Mouse (Mus musculus) left cerebral cortex, postnatal 4 days (tissue): ENCODE data around the gene Stk19. TPM values are rescaled to one million over a fixed set of nuclear protein-coding genes. Genes with fewer than 3 reads are reported as not detected.
"Not testable (repeated sequence)": the region's sequence is repeated elsewhere in the genome, so short reads cannot be mapped to it uniquely, and the experiment has no call there.

Source experiments
- DNase-seq: peaks from one replicate; pipeline ENCODE4 v3.0.0-alpha.2; 2022
- intact Hi-C: fragments of 180-260 bp; cut with DNase I; formaldehyde crosslinking; loops from one replicate; pipeline ENCODE4 v1.15.1; 2025
- total RNA-seq, 2 experiments: library from RNA; stranded (reverse); gene quantifications; 2 replicates each; pipeline ENCODE4 v1.2.3; 2021

Gene Stk19
- total RNA-seq, 2 experiments from 2014 or later = 47.9 to 48.2 TPM

DNA sequence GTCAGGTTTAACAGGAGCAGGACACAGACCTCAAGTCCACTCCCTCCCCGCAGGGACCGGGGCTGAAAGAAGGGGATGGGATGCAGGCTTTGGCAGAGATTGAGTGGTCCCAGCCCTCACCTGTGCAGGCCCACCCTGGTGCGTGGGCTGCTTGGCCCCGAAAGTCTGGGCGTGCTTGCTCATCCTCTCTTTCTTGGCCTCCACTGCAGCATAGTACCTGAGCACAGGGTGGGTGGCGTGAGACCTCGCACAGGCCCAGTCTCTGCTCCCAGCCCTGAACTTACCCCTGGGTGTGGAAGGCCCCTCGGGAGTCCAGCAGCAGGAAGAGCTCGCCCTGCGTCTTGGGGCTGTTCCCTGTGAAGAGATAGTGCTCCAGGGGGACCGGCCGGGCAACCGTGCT lies 8.1 kb upstream of the Stk19 start:
- intact Hi-C loops = no loop called here
- no peak for DNase-seq

DNA sequence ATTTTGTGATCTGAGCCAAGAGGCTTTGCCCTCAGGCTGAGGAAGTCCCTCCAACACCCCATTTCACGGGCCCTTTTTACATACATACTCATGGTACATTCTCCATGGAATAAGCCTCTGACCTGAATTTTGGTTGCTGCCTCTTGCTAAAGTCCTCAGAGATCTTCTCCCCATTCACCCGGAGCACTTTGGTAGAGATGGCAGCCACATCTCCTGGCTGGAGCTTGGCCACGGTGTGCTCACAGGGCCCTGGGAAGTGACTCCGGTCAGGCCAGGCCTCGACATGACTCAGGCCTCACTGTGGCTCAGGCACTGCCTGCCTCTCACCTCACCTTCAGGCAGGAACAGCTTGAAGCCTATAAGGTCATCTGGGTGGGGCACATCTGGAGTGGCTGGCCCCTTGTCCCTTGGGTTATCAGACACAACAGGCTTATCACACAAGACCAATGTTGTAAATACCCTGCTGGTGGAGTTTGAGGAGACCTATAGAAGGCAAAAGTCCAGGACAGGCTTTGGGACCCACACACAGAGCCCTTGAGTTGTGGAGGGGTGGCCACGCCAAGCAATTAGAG lies 4.1 kb upstream of the Stk19 start:
- intact Hi-C loops = no loop called here
- no peak for DNase-seq

DNA sequence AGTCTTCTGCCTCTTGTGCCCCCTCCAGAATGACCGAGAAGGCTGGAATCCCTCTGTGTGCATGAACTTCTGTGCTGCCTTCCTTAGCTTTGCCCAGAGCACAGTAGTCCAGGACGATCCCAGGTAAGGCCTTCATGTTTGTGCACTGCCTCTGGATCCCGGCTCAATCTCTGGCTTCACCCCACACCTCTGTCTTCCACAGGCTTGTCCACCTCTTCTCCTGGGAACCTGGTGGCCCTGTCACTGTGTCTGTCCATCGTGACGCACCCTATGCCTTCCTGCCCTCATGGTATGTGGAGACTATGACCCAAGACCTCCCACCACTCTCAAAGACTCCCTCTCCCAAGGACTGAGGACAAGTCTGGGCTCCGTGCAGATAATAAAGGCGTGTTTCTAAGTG lies 2.0 kb upstream of the Stk19 start:
- intact Hi-C loops = loop anchor here (5.0 kb wide), 1 partner anchor 186 kb away; no protein-coding TSS in a partner anchor
- no peak for DNase-seq

DNA sequence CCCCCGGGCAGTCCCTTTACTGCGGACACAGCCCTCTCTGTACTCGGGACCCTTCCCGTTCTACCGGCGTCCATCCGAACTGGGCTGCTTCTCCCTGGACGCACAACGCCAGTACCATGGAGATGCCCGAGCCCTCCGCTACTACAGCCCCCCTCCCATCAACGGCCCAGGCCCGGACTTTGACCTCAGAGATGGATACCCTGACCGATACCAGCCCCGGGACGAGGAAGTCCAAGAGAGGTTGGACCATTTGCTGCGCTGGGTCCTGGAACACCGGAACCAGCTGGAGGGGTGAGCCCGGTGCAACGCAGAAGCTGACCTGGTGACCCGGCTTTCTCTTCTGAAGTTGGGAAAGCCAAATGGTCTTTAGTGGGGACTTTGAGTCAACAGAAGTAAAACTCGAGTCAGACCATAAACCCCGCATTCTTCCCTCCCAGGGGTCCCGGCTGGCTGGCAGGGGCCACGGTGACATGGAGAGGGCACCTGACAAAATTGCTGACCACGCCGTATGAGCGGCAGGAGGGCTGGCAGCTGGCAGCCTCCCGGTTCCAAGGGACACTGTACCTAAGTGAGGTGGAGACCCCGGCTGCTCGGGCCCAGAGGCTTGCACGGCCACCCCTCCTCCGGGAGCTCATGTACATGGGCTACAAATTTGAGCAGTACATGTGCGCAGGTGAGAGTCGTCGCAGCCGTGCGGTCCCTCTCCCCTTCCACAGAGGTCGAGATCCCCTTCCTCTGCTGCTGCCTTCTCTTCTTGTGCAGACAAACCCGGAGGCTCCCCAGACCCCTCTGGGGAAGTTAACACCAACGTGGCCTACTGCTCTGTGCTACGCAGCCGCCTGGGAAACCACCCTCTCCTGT lies 949 bp upstream of the Stk19 start:
- DNase-seq = peak; percentile 23
- intact Hi-C loops = loop anchor here (5.0 kb wide), 1 partner anchor 185 kb away; no protein-coding TSS in a partner anchor

DNA sequence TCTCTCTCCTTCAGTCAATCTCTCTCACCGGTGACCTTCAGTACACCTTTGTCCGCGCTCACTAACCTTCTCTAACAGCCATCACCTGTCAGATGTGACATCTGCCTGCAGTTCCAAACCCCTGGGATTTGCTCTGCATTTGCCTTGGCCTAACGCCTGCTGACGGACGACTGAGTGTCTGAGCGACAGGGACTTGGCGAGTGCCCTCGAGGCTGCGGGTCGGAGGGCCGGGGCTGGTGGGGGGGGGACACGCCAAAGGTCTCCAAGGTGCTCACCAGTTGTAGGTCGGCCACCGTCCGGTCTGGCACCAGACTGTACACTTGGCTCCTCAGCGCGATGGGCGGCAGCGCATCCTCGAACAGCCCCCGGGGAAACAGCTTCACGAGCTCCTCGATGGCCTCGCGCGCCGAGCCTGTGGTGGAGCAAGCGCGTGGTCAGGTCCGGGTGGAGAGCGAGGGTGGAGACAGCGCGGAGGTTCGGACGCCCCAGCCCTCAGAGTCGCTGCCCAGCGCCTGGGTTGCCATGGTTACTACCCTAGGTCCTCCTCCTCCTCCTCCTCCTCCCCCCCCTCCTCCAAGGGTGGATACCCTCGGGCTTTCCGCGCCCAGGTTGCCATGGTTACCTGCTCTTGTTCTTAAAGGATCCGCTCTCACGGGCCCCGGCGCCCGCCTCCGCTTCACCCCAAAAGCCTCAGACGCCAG lies 440 bp downstream of the Stk19 start:
- intact Hi-C loops = loop anchor here (5.0 kb wide), 1 partner anchor 184 kb away; no protein-coding TSS in a partner anchor
- DNase-seq = no peak

DNA sequence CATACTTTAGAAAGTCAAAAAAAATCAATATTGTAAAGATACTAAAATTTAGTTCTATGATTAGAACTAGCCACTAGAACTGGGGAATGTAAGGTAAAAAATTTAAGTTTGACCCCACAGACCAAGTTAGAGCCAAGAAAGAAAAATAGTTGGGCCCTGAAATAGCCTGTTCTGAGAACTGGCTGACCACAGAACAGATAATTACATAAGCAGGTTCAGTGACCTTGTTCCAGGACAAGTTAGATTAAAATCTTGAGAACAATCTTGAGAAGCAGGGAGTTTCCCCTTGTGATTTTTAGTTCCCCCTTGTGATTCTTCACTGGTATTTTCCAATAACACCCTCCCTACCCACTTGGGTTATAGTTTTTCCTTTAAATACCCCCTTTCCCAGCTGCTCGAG lies 6.0 kb downstream of the Stk19 start:
- intact Hi-C loops, DNase-seq: not testable (repeated sequence)

DNA sequence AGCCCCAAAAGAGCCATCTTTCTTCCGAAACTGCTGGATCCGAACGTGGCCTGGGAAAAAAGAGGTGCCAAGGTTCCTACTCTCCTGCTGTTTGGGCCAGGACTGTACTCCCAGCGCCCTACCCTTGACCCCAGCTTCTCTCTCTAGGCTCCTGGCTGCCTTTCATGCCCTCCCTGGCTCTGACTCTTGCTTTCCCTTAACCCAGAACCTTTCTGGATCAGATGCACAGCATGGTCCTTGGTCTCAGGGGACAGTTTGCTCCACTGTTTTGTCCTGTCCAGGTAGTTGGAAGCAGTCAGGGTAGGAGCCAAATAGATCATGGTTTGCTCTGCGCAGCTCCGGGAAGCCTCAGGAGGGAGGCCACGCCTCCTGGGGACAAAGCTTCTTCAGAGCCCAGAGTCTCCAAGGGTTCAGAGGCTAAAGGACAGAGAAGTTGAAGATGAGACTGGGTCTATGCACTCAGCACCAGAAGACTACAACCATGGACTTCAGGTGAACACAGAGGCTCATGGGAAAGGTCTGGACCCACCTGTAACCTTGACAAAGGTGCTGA lies 21.9 kb downstream of the Stk19 start:
- DNase-seq = no peak
- intact Hi-C loops = no loop called here

DNA sequence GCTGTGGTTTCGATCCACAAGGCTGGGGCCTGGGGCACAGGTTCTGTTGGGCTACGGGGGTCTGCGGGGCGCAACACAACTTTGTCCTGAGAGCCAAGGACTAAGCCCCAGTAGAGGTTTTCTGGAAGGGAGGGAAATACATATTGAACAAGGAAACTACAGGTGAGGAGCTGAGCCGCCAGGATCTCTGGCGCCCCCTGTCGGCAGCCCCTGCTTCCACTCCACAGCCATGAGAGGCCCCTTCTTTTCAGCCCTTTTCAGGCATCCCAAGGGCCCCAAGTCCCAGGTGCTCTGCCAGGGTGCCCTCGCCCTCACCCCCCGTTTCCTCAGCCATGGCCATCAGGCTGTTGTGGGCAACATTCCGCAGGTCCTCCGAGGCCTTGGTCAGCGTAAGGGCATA lies 23.0 kb downstream of the Stk19 start:
- intact Hi-C loops = not testable (repeated sequence)
- DNase-seq = peak; percentile 35

DNA sequence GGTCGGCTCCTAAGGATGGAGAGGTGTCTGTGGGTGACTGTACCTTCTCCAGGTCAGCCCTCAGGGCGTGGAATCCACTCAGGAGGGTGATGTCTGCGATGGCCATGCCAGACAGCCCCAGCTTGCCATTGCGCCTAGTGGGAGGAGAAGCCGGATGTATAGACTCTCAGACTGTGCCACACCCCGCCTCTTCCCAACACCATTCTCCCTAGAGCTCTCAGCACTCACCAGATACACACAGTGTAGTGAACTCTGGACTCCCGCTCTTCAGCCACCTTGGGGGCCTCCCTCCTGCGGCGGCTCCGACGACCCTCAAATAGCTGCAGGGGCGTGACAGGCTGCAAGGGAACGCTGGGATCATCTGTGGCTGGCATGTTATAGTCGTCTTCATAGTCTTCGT lies 25.5 kb downstream of the Stk19 start:
- DNase-seq = no peak
- intact Hi-C loops = no loop called here

DNA sequence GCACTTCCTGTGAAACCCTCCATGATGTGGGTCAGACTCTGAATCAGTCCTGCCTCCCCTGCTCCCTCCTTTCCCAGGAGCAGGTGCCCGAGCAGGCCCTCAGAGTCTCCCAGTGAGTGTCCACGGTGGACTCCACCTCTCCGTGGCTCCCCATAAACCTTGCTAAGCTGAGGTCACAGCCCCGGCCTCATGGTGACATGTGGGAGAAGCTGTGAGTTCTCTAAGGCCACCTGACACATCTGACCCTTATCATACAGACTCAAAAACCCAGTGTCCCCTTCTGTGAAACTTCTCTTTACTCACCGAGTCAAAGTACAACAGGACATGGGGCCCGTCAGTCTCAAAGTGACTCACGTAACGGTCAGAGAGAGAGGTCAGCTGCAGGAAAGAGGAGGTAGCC lies 25.9 kb downstream of the Stk19 start:
- intact Hi-C loops, DNase-seq: not testable (repeated sequence)

DNA sequence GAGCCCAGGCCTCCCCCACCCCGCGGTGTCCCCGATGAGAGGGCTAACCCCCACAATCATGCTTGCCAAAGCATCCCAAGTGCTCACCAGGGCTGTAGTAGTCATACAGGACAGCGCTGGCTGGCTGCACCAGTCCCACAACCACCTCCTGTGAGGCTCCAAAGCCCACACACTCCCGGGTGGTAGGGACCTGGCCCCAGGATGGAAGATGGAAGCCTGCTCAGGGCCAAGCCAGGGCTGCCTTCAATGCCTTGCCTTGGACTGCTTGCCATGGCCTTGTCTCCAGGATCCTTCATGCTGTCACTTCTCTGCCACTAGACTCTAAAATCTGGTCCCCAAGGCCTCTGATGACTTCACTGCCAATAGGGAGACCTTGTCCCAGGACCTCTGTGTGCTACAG lies 26.3 kb downstream of the Stk19 start:
- intact Hi-C loops, DNase-seq: not testable (repeated sequence)

DNA sequence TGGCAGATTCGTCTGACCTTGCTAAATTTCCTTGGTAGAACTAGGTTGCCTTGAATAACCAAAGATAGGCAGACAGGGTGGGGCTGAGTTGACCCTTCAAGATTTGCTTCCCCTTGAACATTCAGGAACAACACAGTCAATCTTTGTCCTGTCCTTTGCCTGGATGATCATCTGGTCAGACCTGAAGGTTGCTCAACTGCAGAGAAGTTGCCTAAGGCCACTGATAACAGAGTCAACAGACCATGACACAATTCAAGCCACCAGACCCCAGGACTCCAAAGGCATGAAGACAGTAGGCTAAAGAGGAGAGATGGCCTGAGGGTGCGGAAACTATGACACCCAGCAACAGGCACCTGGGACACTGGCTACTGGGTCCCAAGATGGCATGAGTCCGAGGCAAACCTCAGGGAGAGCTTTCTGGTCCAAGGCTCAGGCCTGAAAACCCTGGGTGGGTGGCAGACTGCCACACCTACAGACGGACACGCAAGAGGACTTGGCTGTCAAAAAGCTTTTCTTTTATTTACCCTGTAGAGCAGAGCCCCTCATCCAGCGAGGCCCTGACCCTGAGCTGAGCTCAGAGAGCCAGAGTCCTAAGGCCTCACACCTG lies 28.0 kb downstream of the Stk19 start:
- intact Hi-C loops = loop anchor here (5.0 kb wide), 1 partner anchor 141 kb away; no protein-coding TSS in a partner anchor
- DNase-seq = no peak

DNA sequence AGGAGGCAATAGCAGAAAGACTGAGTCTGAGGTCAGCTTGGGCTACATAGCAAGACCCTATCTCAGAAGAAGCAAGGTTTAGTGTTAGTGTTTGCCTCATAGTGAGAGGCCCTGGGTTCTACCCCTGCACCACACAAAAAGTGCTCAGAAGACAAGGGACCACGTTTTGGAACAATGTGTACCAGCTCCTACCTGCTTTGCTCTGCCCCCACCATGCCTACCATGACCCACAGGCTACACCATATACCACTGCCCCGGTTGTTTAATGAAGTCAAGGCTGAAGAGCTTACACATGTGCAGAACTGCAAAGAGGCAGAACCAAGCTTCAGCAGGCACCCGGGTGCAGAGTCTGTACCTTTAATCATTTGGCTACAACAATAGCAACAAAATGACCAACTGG lies 29.6 kb downstream of the Stk19 start:
- intact Hi-C loops = loop anchor here (5.0 kb wide), 1 partner anchor 140 kb away; no protein-coding TSS in a partner anchor
- DNase-seq = no peak

DNA sequence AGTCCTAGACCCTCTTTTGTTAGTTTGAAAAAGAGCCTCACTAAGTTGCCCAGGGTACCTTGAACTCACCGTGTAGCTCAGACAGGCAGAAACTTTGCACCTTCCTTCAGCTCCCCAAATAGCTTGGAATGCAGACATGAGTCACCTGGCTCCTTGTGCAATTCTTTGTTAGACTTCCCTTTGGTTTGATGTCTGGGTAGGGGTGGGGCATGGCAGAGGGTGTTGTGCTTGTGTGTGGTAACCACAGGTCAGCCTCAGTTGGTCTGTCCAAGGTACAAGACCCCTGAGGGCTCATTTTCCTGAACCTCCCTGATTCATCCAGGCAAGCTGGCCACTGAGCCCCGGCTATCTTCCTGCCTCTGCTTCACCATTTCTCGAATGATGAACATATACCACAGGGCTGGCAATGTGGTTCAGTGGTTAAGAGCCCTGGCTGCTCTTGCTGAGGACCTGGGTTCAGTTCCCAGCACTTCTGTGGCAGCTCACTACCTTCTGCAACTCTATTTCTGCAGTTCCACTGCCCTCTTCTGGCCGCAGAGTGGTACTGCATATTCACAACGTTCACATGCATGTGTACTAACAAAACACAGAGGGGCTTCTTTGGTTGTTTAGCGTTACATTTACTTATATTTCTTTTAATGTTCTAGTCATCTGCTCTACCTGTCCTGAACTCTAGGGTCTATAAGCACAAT lies 31.7 kb downstream of the Stk19 start:
- intact Hi-C loops = loop anchor here (5.0 kb wide), 2 partner anchors 88 to 138 kb away; no protein-coding TSS in a partner anchor
- DNase-seq = no peak

DNA sequence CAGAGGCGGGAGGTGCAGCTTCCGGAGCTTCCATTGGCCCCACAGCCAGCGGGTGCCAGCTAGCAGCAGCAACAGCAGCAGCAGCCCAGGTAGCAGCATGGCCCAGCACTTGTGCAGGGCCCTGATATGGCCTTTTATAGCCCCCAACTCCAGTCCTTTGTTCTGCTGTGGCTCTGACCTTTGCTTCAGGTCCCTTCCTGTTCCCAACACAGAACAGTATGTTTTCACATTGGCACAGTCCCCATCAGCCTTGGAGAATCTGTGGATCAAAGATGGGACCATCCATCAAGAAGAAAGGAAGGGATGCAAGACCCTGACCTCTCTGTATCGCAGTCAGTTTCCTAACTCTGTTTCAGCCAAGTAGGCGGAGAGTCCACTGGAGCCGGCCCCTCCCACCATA lies 32.4 kb downstream of the Stk19 start, which contains the start of gene Cyp21a1:
Gene Cyp21a1, minus strand, starts transcription at position 261 of the 400 bp plus-strand sequence.
- intact Hi-C loops = loop anchor here (5.0 kb wide), 1 partner anchor 87 kb away; no protein-coding TSS in a partner anchor
- DNase-seq = not testable (repeated sequence)

DNA sequence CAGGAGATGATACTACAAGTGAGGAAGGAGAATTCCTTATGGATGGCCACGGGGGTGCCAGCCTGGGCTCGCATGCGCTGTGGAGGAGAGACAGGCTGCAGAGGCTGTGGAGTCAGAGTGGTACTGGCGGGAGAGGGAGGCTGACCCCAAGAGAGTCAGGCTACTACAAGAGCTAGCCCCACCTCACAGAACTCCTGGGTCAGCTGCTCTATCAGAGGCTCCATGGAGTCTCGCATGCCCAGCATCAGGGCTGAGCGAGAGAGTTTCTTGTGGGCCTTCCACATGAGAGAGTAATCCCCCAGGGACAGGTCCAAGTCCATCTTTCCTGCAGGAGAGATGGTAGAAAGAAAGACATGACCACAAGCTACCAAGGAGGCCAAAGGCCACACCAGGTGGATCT lies 33.4 kb downstream of the Stk19 start:
- DNase-seq = not testable (repeated sequence)
- intact Hi-C loops = loop anchor here (5.0 kb wide), 1 partner anchor 86 kb away; no protein-coding TSS in a partner anchor

DNA sequence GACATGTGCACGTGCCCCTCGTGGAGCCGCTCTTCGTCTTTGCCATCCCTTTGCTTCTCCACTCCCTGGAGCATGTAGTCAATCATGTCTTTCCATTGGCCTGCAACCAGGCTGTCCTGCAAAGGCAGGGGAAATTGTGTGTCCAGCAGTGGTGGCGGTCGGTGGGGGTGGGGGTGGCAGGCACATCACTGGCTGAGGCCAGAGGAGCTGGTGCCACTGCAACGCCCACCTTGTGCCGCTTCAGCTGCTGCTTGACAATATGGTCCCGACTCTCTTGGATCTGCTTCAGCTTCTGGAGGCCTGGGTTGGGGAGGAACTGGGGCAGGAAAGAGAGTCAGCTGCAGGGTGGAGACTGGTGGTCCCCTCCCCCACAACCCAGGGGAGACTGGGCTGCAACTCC lies 34.0 kb downstream of the Stk19 start:
- intact Hi-C loops = loop anchor here (5.0 kb wide), 1 partner anchor 85 kb away; no protein-coding TSS in a partner anchor
- not testable (repeated sequence) for DNase-seq

DNA sequence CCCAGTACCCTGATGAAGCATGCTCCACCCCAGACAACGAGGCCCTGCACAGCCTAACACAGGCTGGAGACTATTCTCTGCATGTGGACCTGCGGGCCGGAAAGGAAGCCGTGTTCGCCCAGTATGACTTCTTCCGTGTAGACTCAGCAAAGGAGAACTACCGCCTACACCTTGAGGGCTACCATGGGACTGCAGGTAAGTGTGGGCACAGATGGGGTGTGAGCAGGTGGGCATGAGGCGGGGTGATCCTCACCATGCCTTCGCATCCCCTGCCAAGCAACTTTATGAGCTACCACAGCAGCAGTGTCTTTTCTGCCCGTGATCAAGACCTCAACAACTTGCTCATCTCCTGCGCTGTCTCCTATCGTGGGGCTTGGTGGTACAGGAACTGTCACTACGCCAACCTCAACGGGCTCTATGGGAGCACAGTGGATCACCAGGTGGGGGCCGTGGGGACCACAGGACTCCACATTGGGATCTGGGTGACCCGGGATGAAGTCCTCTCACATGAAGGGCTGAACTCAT lies 35.9 kb downstream of the Stk19 start:
- intact Hi-C loops = loop anchor here (5.0 kb wide), 1 partner anchor 84 kb away; no protein-coding TSS in a partner anchor

DNA sequence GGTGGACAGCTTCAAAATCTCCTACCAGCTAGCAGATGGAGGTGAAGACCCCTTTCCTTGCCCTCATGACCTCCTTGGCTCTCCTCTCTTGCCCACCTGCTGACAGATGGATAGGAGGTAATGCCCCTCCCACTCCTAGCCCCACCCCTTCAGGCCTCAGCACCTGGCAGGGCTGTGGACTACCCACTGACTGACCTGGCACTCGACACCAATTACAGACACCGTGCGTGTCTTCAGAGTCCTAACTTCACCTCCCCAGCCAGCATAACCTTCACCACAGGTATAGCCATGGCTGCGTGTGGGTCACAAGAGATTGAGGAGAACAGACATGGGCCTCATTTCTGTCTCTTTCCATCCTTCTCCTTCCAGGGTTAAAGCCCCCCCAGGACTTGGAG lies 37.2 kb downstream of the Stk19 start:
- intact Hi-C loops = no loop called here
- DNase-seq = no peak

More for the DNA sequence above, 35.9 kb downstream of the Stk19 start:
- DNase-seq = not testable (repeated sequence)
